Mouse (Mus musculus) liver, postnatal 0 days (tissue): ENCODE results near the gene Pick1.

Experiments used
- CTCF ChIP-seq: sonication (generic); IDR thresholded peaks from 2 replicates; pipeline ENCODE4 v1.5.1; 2016; ENCODE audit warnings: antibody characterized with exemption, low read depth
- EP300 ChIP-seq: IDR thresholded peaks from 2 replicates; pipeline ENCODE4 v1.6.1; 2016; ENCODE audit warnings: antibody characterized with exemption, low read depth, mild to moderate bottlenecking

DNA sequence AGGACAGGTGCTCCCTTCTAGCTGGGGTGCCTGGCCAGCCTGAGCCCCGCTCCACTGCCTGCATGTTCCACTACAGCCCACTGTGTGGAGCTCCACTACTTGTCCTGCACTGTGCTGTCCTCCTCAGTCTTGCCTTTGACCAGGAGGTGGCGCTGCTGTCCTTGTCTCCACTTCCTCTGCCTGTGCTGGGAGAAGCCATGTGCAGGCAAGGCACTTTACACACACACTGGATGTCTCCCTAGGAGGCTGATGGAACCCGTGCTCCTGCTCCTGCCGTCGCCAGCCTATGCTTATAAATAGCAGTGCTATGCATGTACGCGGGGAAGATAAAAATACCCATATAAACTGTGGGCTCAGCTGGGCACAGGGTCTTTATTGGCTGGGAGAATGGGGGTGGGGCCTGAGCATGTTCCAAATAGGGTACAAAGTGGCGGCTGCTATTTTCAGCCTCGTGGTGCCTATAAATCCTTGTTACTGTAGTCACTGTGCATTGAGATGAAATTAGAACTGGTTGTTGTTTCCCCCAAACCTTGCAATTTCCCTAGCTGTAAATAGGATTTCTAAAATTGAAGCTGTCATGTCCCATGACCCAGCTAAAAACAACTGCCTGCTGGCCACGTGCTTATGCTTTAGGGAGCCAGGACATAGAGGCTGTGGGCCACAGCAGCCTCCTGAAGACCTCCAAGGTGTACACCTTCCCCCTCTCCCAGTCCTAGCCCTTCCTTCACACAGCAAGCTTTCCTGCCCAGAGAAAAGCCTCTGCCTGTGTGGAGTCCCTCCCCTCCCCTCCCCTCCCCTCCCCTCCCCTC, 14.5 kb downstream of the Pick1 start:
- TF ChIP-seq CTCF (peak; percentile 100), EP300 (no peak)
